Mouse (Mus musculus) hindbrain, embryonic 16.5 days (tissue): ENCODE measurements around the gene Mink1. TPM values are rescaled to one million over a fixed set of nuclear protein-coding genes. Genes with fewer than 3 reads are reported as not detected.

Experiments used
- ATAC-seq: fragments of 200-750 bp; cut with Nextera tagmentation; 2 replicates; pipeline ENCODE4 v1.8.0; 2017; ENCODE audit warnings: moderate TSS enrichment, moderate library complexity
- H3K27ac ChIP-seq: fragments of 300-500 bp; sonication (generic); 2 replicates; pipeline ENCODE4 v1.5.1; 2014; ENCODE audit warnings: low read depth, mild to moderate bottlenecking, control low read depth, low read length, moderate library complexity
- H3K27me3 ChIP-seq: fragments of 300-500 bp; sonication (generic); replicated peaks from 2 replicates; pipeline ENCODE4 v1.6.1; 2014; ENCODE audit warnings: low read length; ENCODE audit not compliant: control insufficient read depth, insufficient read depth
- H3K36me3 ChIP-seq: fragments of 300-500 bp; sonication (generic); 2 replicates; pipeline ENCODE4 v1.6.1; 2014; ENCODE audit warnings: mild to moderate bottlenecking, low read length, moderate library complexity, mixed read lengths; ENCODE audit not compliant: control insufficient read depth, insufficient read depth
- H3K4me1 ChIP-seq: fragments of 300-500 bp; sonication (generic); 2 replicates; pipeline ENCODE4 v1.6.1; 2014; ENCODE audit warnings: low read depth, low read length; ENCODE audit not compliant: control insufficient read depth, insufficient read depth
- H3K4me2 ChIP-seq: fragments of 300-500 bp; sonication (generic); 2 replicates; pipeline ENCODE4 v1.6.1; 2014; ENCODE audit warnings: mild to moderate bottlenecking, low read length, control low read depth, moderate library complexity
- H3K4me3 ChIP-seq: fragments of 300-500 bp; sonication (generic); 2 replicates; pipeline ENCODE4 v1.5.1; 2014; ENCODE audit warnings: mild to moderate bottlenecking, low read length, control low read depth, moderate library complexity
- H3K9ac ChIP-seq: fragments of 300-500 bp; sonication (generic); 2 replicates; pipeline ENCODE4 v1.6.1; 2014; ENCODE audit warnings: low read depth, mild to moderate bottlenecking, control low read depth, low read length, moderate library complexity
- H3K9me3 ChIP-seq: fragments of 300-500 bp; sonication (generic); 2 replicates; pipeline ENCODE4 v1.6.1; 2014; ENCODE audit warnings: mild to moderate bottlenecking, low read length, moderate library complexity; ENCODE audit not compliant: control insufficient read depth
- WGBS: fragments of 180-500 bp; shearing (Covaris S2); extraction: QIAGEN DNeasy Blood & Tissue Kit; methylation state at CpG from one replicate; pipeline ENCODE4 v1.1.7; 2014; 5-methylcytosine and 5-hydroxymethylcytosine counted together
- polyA plus RNA-seq: library from polyadenylated mRNA; unstranded; fragments of >200 nt; fragmentation: Nextera tagmentation; extraction: Ambion mirVana; gene quantifications from 2 replicates; pipeline ENCODE4 v1.2.1, GENCODE M21; 2015

Gene Mink1
- polyA plus RNA-seq, 1 experiment from 2014 or later = 14.4 TPM

- 73% methylated on average over 2 of the region's 2 CpGs for WGBS
- no peak for ATAC-seq
- no peak overlapping the region for H3K4me3 ChIP-seq
- H3K9ac ChIP-seq = no peak overlapping the region
- H3K27me3 ChIP-seq = no peaks in the 10 kb centered on the region
- H3K27ac ChIP-seq = no peak overlapping the region
- H3K36me3 ChIP-seq = no peaks in the 10 kb centered on the region
- no peaks in the 10 kb centered on the region for H3K4me1 ChIP-seq
- H3K9me3 ChIP-seq = no peaks in the 10 kb centered on the region
- no peak overlapping the region for H3K4me2 ChIP-seq
Observed at GRCm38 (mm10) chr11:70628431-70628830, 65.8 kb downstream of the Mink1 start.

GRCm38 (mm10) chr11:70629557-70629956, 66.9 kb downstream of the Mink1 start:
- Histone ChIP-seq H3K4me2 (no peak overlapping the region), H3K4me1 (no peaks in the 10 kb centered on the region), H3K36me3 (no peaks in the 10 kb centered on the region), H3K9ac (no peak overlapping the region), H3K4me3 (no peak overlapping the region), H3K9me3 (no peaks in the 10 kb centered on the region), H3K27ac (no peak overlapping the region), H3K27me3 (no peaks in the 10 kb centered on the region)
- 54% methylated on average over 5 of the region's 5 CpGs for WGBS
- no peak for ATAC-seq

- Histone ChIP-seq H3K36me3 (no peaks in the 10 kb centered on the region), H3K9ac (no peak overlapping the region), H3K4me3 (no peak overlapping the region), H3K4me1 (no peaks in the 10 kb centered on the region), H3K4me2 (no peak overlapping the region), H3K27ac (no peak overlapping the region), H3K9me3 (no peaks in the 10 kb centered on the region), H3K27me3 (no peaks in the 10 kb centered on the region)
- no peak for ATAC-seq
- 71% methylated on average over 7 of the region's 7 CpGs for whole genome bisulfite sequencing
Observed at GRCm38 (mm10) chr11:70630129-70630528, 67.4 kb downstream of the Mink1 start.

- Histone ChIP-seq H3K27me3 (no peaks in the 10 kb centered on the region), H3K4me1 (no peaks in the 10 kb centered on the region), H3K4me3 (no peak overlapping the region), H3K4me2 (no peak overlapping the region), H3K9ac (no peak overlapping the region), H3K27ac (no peak overlapping the region), H3K9me3 (no peaks in the 10 kb centered on the region), H3K36me3 (no peaks in the 10 kb centered on the region)
- WGBS = 81% methylated on average over 4 of the region's 4 CpGs
- ATAC-seq = no peak
Observed at GRCm38 (mm10) chr11:70635601-70636000, 72.9 kb downstream of the Mink1 start.

- Histone ChIP-seq H3K27me3 (no peaks in the 10 kb centered on the region), H3K4me1 (no peaks in the 10 kb centered on the region), H3K36me3 (no peaks in the 10 kb centered on the region), H3K4me3 (no peak overlapping the region), H3K27ac (no peak overlapping the region), H3K4me2 (no peak overlapping the region), H3K9me3 (no peaks in the 10 kb centered on the region), H3K9ac (no peak overlapping the region)
- ATAC-seq = no peak
- 95% methylated on average over 1 of the region's 1 CpGs for WGBS
Observed at GRCm38 (mm10) chr11:70637764-70638163, 75.1 kb downstream of the Mink1 start.

- H3K9ac ChIP-seq = no peak overlapping the region
- WGBS = 87% methylated on average over 1 of the region's 1 CpGs
- H3K4me3 ChIP-seq = no peak overlapping the region
- H3K27ac ChIP-seq = no peak overlapping the region
- H3K36me3 ChIP-seq = peaks cover 3% of the 10 kb centered on the region; the same call in 1 of the 2 replicates
- no peak for ATAC-seq
- no peaks in the 10 kb centered on the region for H3K27me3 ChIP-seq
- H3K9me3 ChIP-seq = no peaks in the 10 kb centered on the region
- H3K4me2 ChIP-seq = no peak overlapping the region
- no peaks in the 10 kb centered on the region for H3K4me1 ChIP-seq
Observed at GRCm38 (mm10) chr11:70638293-70638692, 75.6 kb downstream of the Mink1 start.

- 69% methylated on average over 5 of the region's 5 CpGs for WGBS
- H3K9ac ChIP-seq = no peak within 1 kb of the TSS
- peaks cover 3% of the 10 kb centered on the region; the same call in 1 of the 2 replicates for H3K36me3 ChIP-seq
- no peak within 1 kb of the TSS for H3K4me2 ChIP-seq
- H3K4me3 ChIP-seq = no peak within 1 kb of the TSS
- ATAC-seq = no peak
- no peaks in the 10 kb centered on the region for H3K4me1 ChIP-seq
- H3K27me3 ChIP-seq = no peaks in the 10 kb centered on the region
- no peaks in the 10 kb centered on the region for H3K9me3 ChIP-seq
- no peak within 1 kb of the TSS for H3K27ac ChIP-seq
Observed at GRCm38 (mm10) chr11:70638714-70639278, 76.1 kb downstream of the Mink1 start, which contains the start of gene Gp1ba. Gp1ba (plus strand) TSS chr11:70639122.

GRCm38 (mm10) chr11:70639976-70640375, 77.3 kb downstream of the Mink1 start:
- Histone ChIP-seq H3K4me3 (no peak overlapping the region), H3K4me1 (no peaks in the 10 kb centered on the region), H3K9ac (no peak overlapping the region), H3K9me3 (no peaks in the 10 kb centered on the region), H3K36me3 (peaks cover 10% of the 10 kb centered on the region; the same call in 1 of the 2 replicates), H3K27ac (no peak overlapping the region), H3K27me3 (no peaks in the 10 kb centered on the region), H3K4me2 (no peak overlapping the region)
- ATAC-seq = no peak
- WGBS = 88% methylated on average over 8 of the region's 8 CpGs

- Histone ChIP-seq H3K9me3 (no peaks in the 10 kb centered on the region), H3K27me3 (no peaks in the 10 kb centered on the region), H3K27ac (no peak overlapping the region), H3K4me3 (no peak overlapping the region), H3K9ac (no peak overlapping the region), H3K36me3 (peaks cover 10% of the 10 kb centered on the region; the same call in 1 of the 2 replicates), H3K4me2 (no peak overlapping the region), H3K4me1 (peaks cover 12% of the 10 kb centered on the region)
- WGBS = 83% methylated on average over 7 of the region's 7 CpGs
- ATAC-seq = no peak
Observed at GRCm38 (mm10) chr11:70641241-70641640, 78.6 kb downstream of the Mink1 start.
